ENCODE assay signal across 14 mouse cellular contexts in genomic region chr8:107466642-107467041, GRCm38 (mm10). TPM values are rescaled to one million over a fixed set of nuclear protein-coding genes. Genes with fewer than 3 reads are reported as not detected.
A peak's percentile ranks its signal among the peaks of the same experiment; 100 is the strongest.
DNase-seq lines count a peak whose midpoint lies in the region; ATAC-seq and TF ChIP-seq lines count a peak whose summit lies in the region.
"Had no signal": no experiment of that assay in that cellular context is flagged by ENCODE, and none has a peak within 500 bp of the region (broad histone marks: within the 10 kb centered on the region; RNA-seq: fewer than 3 reads in every experiment).

No protein-coding gene starts in this region.

- TF ChIP-seq CTCF in lung, embryonic 14.5 days (IDR thresholded peaks at IDR 0.05; ENCODE audit: low read depth), result peak; percentile 31; the same call in 1 of the 2 replicates

- H3K27ac ChIP-seq in lung, embryonic 14.5 days (ENCODE audit: low read depth), result no peak overlapping the region
- H3K27ac ChIP-seq: heart, embryonic 15.5 days; hindbrain, embryonic 15.5 days had no signal

- no peak overlapping the region for H3K4me2 ChIP-seq in lung, embryonic 14.5 days
- H3K4me2 ChIP-seq: heart, embryonic 15.5 days; hindbrain, embryonic 15.5 days; lung, embryonic 15.5 days had no signal

- ATAC-seq in lung, embryonic 14.5 days (ENCODE audit: insufficient read depth), result no peak
- ATAC-seq: midbrain, embryonic 16.5 days had no signal

- no peaks in the 10 kb centered on the region for H3K9me3 ChIP-seq in lung, embryonic 14.5 days (ENCODE audit: low read depth, low read length)
- H3K9me3 ChIP-seq: G1E; heart, embryonic 15.5 days; hindbrain, embryonic 15.5 days; lung, embryonic 15.5 days had no signal

- H3K27me3 ChIP-seq in lung, embryonic 14.5 days (ENCODE audit: insufficient read depth, low read length), result no peaks in the 10 kb centered on the region
- no peaks in the 10 kb centered on the region for H3K27me3 ChIP-seq in splenic B cell, adult 2 months (ENCODE audit: control insufficient read depth, insufficient read depth, low read length, poor library complexity, severe bottlenecking)
- H3K27me3 ChIP-seq: heart, embryonic 15.5 days; hindbrain, embryonic 15.5 days; lung, embryonic 15.5 days had no signal

- no peak overlapping the region for H3K4me3 ChIP-seq in lung, embryonic 14.5 days (ENCODE audit: low read depth, low read length)
- H3K4me3 ChIP-seq: heart, embryonic 15.5 days; hindbrain, embryonic 15.5 days; lung, embryonic 15.5 days had no signal

- H3K36me3 ChIP-seq in lung, embryonic 14.5 days (ENCODE audit: insufficient read depth), result peaks cover 5% of the 10 kb centered on the region; the same call in 1 of the 2 replicates
- H3K36me3 ChIP-seq in splenic B cell, adult 2 months (ENCODE audit: control insufficient read depth, insufficient read depth, low read length, poor library complexity, severe bottlenecking), result peaks cover 11% of the 10 kb centered on the region
- H3K36me3 ChIP-seq: heart, embryonic 15.5 days had no signal

- 0 out of 2 replicates have a peak, but pooled peaks cover 3% of the 10 kb centered on the region for H3K4me1 ChIP-seq in lung, embryonic 14.5 days (ENCODE audit: insufficient read depth)
- H3K4me1 ChIP-seq: heart, embryonic 15.5 days; hindbrain, embryonic 15.5 days had no signal

- no peak overlapping the region for H3K9ac ChIP-seq in lung, embryonic 14.5 days
- H3K9ac ChIP-seq: heart, embryonic 15.5 days; hindbrain, embryonic 15.5 days; lung, embryonic 15.5 days had no signal

- peak; percentile 29 for DNase-seq in lung, embryonic 14.5 days
- no peak for DNase-seq in lung, postnatal 4 days
- peak; percentile 9 for DNase-seq in MEL-GATA-1-ER (ENCODE audit: extremely low read depth, low read depth)
- DNase-seq in induced T-regulatory cell, adult 2 months (ENCODE audit: low read depth), result peak; percentile 29
- DNase-seq in splenic B cell, adult 2 months (ENCODE audit: low read depth, low spot score), result peak; percentile 16
- no peak for DNase-seq in urinary bladder, postnatal 14 days (ENCODE audit: low spot score)
- no peak for DNase-seq in kidney, postnatal 36 days
- DNase-seq: adrenal gland, adult 2 months; thymus, postnatal 14 days had no signal

- 89% methylated on average over 5 of the region's 5 CpGs for WGBS in lung, embryonic 14.5 days

RNA-seq across cellular contexts. Expression of gene Wwp2, which starts 30.5 kb away (rescaled TPM):
- polyA plus RNA-seq in lung, embryonic 14.5 days (2014; fragmentation: Nextera tagmentation; extraction: Ambion mirVana), result 47.7 and 48.2 TPM in 2 replicates

RNA-seq across cellular contexts. Expression of gene Nob1, which starts 41.8 kb away (rescaled TPM):
- 73.9 and 82.0 TPM in 2 replicates for polyA plus RNA-seq in lung, embryonic 14.5 days (2014; fragmentation: Nextera tagmentation; extraction: Ambion mirVana)

Comparison
In these comparisons a context has a peak if more than half of its experiments do, and no peak if none do; other contexts are left out.
1. DNase-seq: peak in lung, embryonic 14.5 days (single experiment), MEL-GATA-1-ER (single experiment), induced T-regulatory cell, adult 2 months (single experiment) and splenic B cell, adult 2 months (single experiment); none in lung, postnatal 4 days (0 of 2), urinary bladder, postnatal 14 days (single experiment) and kidney, postnatal 36 days (0 of 2).